Mouse (Mus musculus) cerebellum, adult 2 months (tissue): ENCODE data around the gene Dusp15. TPM values are rescaled to one million over a fixed set of nuclear protein-coding genes. Genes with fewer than 3 reads are reported as not detected.

Experiments
- DNase-seq, 2 experiments: peaks; one replicate each; pipeline ENCODE4 v3.0.0; 2021
- H3K27ac ChIP-seq: fragments of 200-500 bp; 2 replicates; pipeline ENCODE4 v1.5.1; 2012; ENCODE audit warnings: low read length, control low read depth, inconsistent platforms; ENCODE audit not compliant: insufficient read depth
- H3K27me3 ChIP-seq: fragments of 200-500 bp; 2 replicates; pipeline ENCODE4 v1.6.1; 2012; ENCODE audit warnings: inconsistent platforms, mild to moderate bottlenecking, low read length, moderate library complexity; ENCODE audit not compliant: control insufficient read depth, insufficient read depth
- H3K4me1 ChIP-seq: fragments of 200-500 bp; 2 replicates; pipeline ENCODE4 v1.6.1; 2011; ENCODE audit warnings: low read length; ENCODE audit not compliant: control insufficient read depth, insufficient read depth
- H3K4me3 ChIP-seq: fragments of 200-500 bp; replicated peaks from 2 replicates; pipeline ENCODE3; 2011; ENCODE audit warnings: mild to moderate bottlenecking, low read depth, low read length, control low read depth; ENCODE audit not compliant: insufficient read depth
- CTCF ChIP-seq: fragments of 200-500 bp; IDR thresholded peaks from 2 replicates; pipeline ENCODE4 v1.5.1; 2011; ENCODE audit warnings: low read depth, mild to moderate bottlenecking, control low read depth, low read length, moderate library complexity, borderline replicate concordance; ENCODE audit not compliant: insufficient read depth
- POLR2A ChIP-seq: fragments of 200-500 bp; IDR thresholded peaks from 2 replicates; pipeline ENCODE4 v1.6.1; 2011; ENCODE audit warnings: low read length, control low read depth, borderline replicate concordance; ENCODE audit not compliant: insufficient read depth
- WGBS: fragments of 180-500 bp; shearing (Covaris S2); methylation state at CpG from one replicate; pipeline ENCODE4 v1.1.7; 2018; 5-methylcytosine and 5-hydroxymethylcytosine counted together
- polyA plus RNA-seq: library from polyadenylated mRNA; depleted of rRNA; stranded (reverse); fragments of >200 nt; gene quantifications from 2 replicates; pipeline ENCODE4 v1.2.3, GENCODE M21; 2012

The Dusp15 gene
- polyA plus RNA-seq, 1 experiment = 73.1 TPM

DNA sequence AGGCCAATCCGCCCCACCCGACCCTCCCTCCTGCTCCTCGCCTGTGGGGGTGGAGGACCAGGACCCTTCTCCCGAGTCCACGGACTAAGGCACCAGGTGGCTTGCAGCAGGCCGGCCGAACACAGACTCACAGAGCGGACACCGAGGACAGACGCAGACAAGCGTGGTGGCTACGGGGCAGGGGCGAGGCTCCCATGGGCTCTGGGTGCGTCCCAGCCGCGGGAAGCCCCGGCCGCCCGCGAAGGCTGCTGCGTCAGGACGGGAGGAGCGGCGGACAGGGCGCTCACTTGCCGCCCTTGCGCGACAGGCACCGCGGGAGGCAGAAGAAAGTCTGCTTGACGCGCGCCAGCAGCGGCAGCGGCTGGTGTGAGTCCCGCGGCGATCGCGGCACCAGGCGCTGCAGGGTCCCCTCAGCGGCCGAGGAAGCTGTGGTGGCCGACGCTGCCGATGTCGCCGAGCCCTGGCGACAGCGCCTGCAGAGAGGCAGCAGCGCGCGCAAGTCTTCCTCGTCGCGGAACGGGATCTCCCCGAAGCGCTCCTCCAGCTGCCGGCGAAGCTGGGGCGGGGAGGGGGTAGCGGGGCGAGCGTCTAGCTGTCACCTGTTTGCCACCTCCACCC lies 8.5 kb downstream of the Dusp15 start:
- Histone ChIP-seq H3K27me3 (no peaks in the 10 kb centered on the region), H3K4me3 (peak overlapping the region; percentile 2), H3K4me1 (peaks cover 9% of the 10 kb centered on the region; the same call in 1 of the 2 replicates), H3K27ac (no peak overlapping the region)
- TF ChIP-seq CTCF (no peak), POLR2A (no peak)
- DNase-seq = no peak
- WGBS = 1% methylated on average over 65 of the region's 65 CpGs

DNA sequence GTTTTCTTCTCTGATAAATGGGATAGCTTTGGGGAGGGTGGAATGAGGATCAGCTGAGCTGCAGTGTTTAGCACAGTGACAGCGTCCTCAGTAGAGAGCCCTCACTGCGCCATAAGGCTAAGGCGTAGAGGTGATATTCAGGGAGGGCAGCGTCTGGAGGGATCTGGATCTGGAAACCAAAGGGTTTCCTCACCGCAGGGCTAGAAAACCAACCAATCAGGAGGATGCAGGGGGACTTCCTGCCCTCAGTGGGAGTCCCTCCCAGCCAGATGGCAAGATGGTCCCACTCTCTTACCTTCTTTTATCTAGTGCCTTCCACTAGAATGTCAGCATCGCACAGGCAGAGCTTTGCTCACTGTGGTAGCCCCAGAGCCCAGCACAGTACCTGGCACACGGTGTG lies 9.7 kb downstream of the Dusp15 start:
- WGBS = 44% methylated on average over 7 of the region's 7 CpGs
- Histone ChIP-seq H3K27me3 (no peaks in the 10 kb centered on the region), H3K27ac (no peak overlapping the region), H3K4me1 (peaks cover 6% of the 10 kb centered on the region; the same call in 1 of the 2 replicates), H3K4me3 (no peak overlapping the region)
- TF ChIP-seq CTCF (no peak), POLR2A (no peak)
- DNase-seq = no peak

DNA sequence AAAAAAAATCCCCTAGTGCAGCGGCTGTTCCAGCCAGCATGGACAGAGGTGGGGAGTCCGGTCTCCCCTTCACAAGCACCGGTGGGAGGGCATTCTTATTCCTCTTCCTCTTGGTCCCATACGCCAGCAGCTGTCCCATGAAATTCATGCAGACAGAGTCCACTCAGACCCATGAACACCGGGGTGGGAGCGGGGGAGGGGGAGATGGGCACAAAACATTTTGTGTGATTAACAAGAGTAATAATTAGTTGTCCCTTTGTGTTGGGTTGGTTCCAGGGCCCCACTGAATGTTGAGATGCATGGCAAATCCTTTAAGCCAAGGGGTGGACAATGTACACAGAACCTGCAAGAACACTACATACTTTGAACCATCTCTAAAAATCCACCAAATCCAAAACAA lies 10.4 kb downstream of the Dusp15 start:
- Histone ChIP-seq H3K4me3 (no peak overlapping the region), H3K27ac (no peak overlapping the region), H3K4me1 (peaks cover 5% of the 10 kb centered on the region), H3K27me3 (no peaks in the 10 kb centered on the region)
- no peak for DNase-seq
- no peak for TF ChIP-seq CTCF
- no peak for TF ChIP-seq POLR2A
- WGBS = 54% methylated on average over 6 of the region's 6 CpGs

DNA sequence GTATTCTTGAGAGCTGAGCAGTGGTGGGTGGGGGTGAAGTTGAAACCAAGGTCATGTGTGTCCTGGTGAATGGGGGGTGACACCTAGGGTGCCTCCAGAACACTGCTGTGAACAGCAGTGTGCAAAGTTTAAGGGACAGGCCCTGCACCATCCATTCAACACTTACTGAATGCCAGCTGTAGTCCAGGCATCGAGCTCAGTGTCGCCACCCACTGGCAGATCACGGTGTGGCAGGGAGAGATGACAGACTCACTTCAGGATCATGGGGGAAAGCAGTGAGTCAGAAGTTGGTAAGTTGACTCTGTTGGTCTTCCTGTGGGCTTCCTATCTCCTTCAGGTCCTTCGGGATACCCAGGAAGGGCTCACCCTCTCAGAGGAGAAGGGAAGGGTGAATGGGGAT lies 11.7 kb downstream of the Dusp15 start:
- no peaks in the 10 kb centered on the region for H3K27me3 ChIP-seq
- peaks cover 5% of the 10 kb centered on the region for H3K4me1 ChIP-seq
- WGBS = 15% methylated on average over 4 of the region's 4 CpGs
- H3K27ac ChIP-seq = no peak overlapping the region
- DNase-seq = peak; percentile 40 to 63
- no peak overlapping the region for H3K4me3 ChIP-seq
- TF ChIP-seq POLR2A (no peak), CTCF (peak; percentile 81)

DNA sequence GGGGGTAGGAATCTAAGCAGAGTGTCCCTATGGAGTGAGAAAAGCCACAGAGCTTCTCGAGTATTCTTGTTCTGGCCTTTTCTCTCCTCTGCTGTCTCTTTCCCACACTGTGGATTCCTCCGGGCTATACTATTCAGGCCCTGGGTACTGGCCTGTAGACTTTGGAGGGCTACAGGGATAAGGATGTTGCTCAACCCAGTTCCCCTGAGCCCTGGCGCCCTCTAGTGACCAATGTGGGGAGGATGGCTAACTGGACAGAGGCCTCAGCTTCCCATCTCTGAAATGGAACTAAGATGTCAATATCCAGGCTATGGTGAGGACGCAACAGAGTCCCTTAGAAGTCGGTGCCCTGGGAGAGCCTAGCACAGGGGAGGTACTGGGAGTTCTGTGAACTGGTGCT lies 17.9 kb downstream of the Dusp15 start:
- Histone ChIP-seq H3K27me3 (no peaks in the 10 kb centered on the region), H3K27ac (no peak overlapping the region), H3K4me1 (no peaks in the 10 kb centered on the region; the same call in none of the 2 replicates), H3K4me3 (no peak overlapping the region)
- peak; percentile 54 to 64 for DNase-seq
- WGBS = 42% methylated on average over 5 of the region's 5 CpGs
- TF ChIP-seq CTCF (peak; percentile 75), POLR2A (no peak)

DNA sequence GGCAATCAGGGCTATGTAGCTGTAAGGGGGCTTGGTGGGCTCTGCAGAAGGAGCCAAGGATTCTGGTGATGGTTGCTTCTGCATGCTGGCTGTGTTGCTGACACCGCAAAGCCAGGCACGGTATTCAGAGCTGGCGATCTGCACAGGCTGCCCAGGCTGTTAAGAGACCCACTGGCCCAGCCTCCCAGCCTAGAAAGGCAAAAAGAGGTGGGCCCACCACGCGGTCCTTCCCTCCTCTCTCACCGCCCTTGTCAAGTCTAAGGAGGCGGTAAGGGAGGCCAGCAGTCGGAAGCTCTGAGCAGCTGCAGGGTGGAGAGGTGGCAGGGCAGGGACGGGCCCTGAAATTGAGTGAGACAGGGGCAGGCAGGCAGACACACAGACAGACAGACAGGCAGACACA lies 18.4 kb downstream of the Dusp15 start, which contains the start of gene Foxs1:
Foxs1 (minus strand) TSS at position 161 of the 400 bp plus-strand sequence.
- H3K4me3 ChIP-seq = no peak within 1 kb of the TSS
- no peaks in the 10 kb centered on the region; the same call in none of the 2 replicates for H3K4me1 ChIP-seq
- DNase-seq = no peak
- WGBS = 54% methylated on average over 9 of the region's 9 CpGs
- no peaks in the 10 kb centered on the region for H3K27me3 ChIP-seq
- TF ChIP-seq CTCF (no peak), POLR2A (no peak)
- H3K27ac ChIP-seq = no peak within 1 kb of the TSS

DNA sequence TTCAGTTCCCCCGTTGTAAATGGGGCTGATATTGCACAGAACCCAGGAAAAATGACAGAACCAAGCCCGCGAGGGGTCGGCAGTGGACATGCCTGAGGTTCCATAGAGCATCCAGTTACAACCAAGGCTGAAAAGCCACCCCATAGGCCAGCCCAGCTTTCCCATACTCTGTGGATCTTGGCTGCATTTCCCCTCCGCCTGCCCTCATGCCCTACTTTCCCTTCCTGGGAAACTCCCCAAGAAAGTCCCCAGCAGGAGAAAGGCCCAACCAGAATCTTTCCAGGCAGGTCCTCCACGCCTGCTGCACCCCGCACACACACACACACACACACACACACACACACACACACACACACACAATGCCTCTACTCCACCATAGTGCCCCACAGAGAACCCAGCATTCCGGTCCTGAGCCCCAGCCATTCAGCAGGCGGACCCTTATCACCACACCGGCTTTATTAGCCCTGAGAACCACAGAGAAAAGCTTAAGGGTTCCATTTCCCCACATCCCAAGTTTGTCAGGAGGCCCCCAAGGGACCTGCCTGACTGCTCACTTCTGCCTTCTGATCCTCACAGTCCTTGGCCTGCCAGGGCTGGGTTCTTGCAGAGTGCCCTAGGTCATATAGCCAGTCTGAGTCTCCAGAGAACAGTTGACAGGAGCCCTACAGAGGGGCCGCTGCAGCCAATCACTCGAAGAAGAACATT lies 19.9 kb downstream of the Dusp15 start:
- TF ChIP-seq CTCF = no peak
- no peak for TF ChIP-seq POLR2A
- H3K27ac ChIP-seq = no peak overlapping the region
- WGBS = 55% methylated on average over 12 of the region's 12 CpGs
- H3K4me3 ChIP-seq = no peak overlapping the region
- no peaks in the 10 kb centered on the region for H3K27me3 ChIP-seq
- no peaks in the 10 kb centered on the region; the same call in none of the 2 replicates for H3K4me1 ChIP-seq
- DNase-seq = peak in 1 of 2 experiments; percentile 40

DNA sequence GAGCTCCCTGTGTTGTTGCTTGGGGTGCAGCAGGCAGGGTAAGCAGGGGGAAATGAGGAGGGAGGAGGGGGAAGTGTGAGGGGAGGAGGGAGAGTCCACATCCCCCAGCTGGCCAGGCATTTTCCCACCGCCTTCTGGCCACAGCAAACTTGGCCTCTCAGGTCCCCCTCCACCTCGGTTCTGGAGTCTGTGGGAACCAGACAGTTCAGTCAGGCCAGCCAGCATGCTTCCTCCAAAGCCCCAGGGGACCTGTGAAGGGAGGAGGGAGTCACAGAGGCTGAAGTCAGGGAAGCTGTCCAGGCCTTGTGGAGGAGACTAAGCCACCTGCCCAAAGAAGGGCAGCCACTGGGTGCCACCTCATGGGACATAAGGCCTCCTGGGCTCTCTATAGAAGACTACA lies 21.2 kb downstream of the Dusp15 start:
- no peaks in the 10 kb centered on the region for H3K27me3 ChIP-seq
- WGBS = 30% methylated on average over 2 of the region's 2 CpGs
- H3K4me3 ChIP-seq = no peak overlapping the region
- TF ChIP-seq CTCF = no peak
- TF ChIP-seq POLR2A = no peak
- H3K4me1 ChIP-seq = no peaks in the 10 kb centered on the region; the same call in none of the 2 replicates
- no peak overlapping the region for H3K27ac ChIP-seq
- DNase-seq = no peak
